Mouse (Mus musculus) kidney, embryonic 16.5 days (tissue): Measurements from ENCODE around the gene Tipin. TPM values are rescaled to one million over a fixed set of nuclear protein-coding genes. Genes with fewer than 3 reads are reported as not detected.
"Not testable (repeated sequence)": the region's sequence is repeated elsewhere in the genome, so short reads cannot be mapped to it uniquely, and the experiment has no call there.

ENCODE experiments used
- ATAC-seq: fragments of 200-750 bp; cut with Nextera tagmentation; 2 replicates; pipeline ENCODE4 v1.8.0; 2017; ENCODE audit warnings: moderate TSS enrichment; ENCODE audit not compliant: low FRiP score, low TSS enrichment
- H3K27ac ChIP-seq: fragments of 300-500 bp; sonication (generic); 2 replicates; pipeline ENCODE4 v1.5.1; 2014; ENCODE audit warnings: low read length
- H3K27me3 ChIP-seq: fragments of 300-500 bp; sonication (generic); 2 replicates; pipeline ENCODE4 v1.6.1; 2014; ENCODE audit warnings: low read length, control low read depth, mixed read lengths; ENCODE audit not compliant: insufficient read depth
- H3K36me3 ChIP-seq: fragments of 300-500 bp; sonication (generic); 2 replicates; pipeline ENCODE4 v1.6.1; 2014; ENCODE audit warnings: low read length, control low read depth, mixed read lengths; ENCODE audit not compliant: insufficient read depth
- H3K4me1 ChIP-seq: fragments of 300-500 bp; sonication (generic); 2 replicates; pipeline ENCODE4 v1.6.1; 2014; ENCODE audit warnings: low read length, control low read depth, mixed read lengths; ENCODE audit not compliant: insufficient read depth
- H3K4me2 ChIP-seq: fragments of 300-500 bp; sonication (generic); replicated peaks from 2 replicates; pipeline ENCODE4 v1.6.1; 2014; ENCODE audit warnings: low read depth, low read length
- H3K4me3 ChIP-seq: fragments of 300-500 bp; sonication (generic); 2 replicates; pipeline ENCODE4 v1.5.1; 2014; ENCODE audit warnings: mild to moderate bottlenecking, low read length
- H3K9ac ChIP-seq: fragments of 300-500 bp; sonication (generic); replicated peaks from 2 replicates; pipeline ENCODE4 v1.6.1; 2014; ENCODE audit warnings: low read length
- H3K9me3 ChIP-seq: fragments of 300-500 bp; sonication (generic); 2 replicates; pipeline ENCODE4 v1.6.1; 2016; ENCODE audit warnings: low read length, control low read depth
- WGBS: fragments of 180-500 bp; shearing (Covaris S2); extraction: QIAGEN DNeasy Blood & Tissue Kit; methylation state at CpG from one replicate; pipeline ENCODE4 v1.1.7; 2014; 5-methylcytosine and 5-hydroxymethylcytosine counted together
- polyA plus RNA-seq: library from polyadenylated mRNA; unstranded; fragments of >200 nt; fragmentation: Nextera tagmentation; extraction: Ambion mirVana; gene quantifications from 2 replicates; pipeline ENCODE4 v1.2.1, GENCODE M21; 2015

Tipin gene
- polyA plus RNA-seq, 1 experiment from 2014 or later = 201 TPM

DNA sequence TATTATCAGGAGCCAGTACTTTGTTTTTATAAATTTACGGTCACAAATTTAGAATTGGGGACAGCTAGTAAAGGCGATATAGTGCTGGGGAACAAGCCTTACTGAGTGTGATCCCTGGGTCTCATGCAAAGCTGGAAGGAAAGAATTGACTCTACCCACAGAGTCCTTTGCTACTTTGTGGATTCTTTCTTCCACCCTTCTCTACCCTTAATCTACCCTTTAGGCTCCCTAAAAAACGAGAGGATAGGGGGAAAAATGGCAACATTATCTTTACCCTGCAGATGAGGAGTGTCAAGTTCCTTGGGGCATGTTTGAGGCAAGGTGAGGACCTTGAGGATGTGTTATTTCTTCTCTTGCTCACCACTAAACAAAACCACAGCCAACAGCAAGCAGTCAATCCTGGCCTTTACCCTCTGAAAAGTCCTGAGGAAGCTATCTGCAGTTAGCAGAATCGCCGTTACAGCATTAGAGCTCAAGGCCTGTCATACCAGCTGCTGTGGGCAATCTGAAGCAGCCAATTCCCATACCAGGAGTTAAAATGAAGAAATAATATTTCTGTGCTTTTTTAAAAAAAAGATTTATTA is 1.1 kb downstream of the Tipin start:
- Histone ChIP-seq H3K9ac (peak overlapping the region; percentile 98), H3K27me3 (no peaks in the 10 kb centered on the region), H3K4me2 (peak overlapping the region; percentile 79), H3K9me3 (no peaks in the 10 kb centered on the region), H3K27ac (no peak overlapping the region), H3K36me3 (no peaks in the 10 kb centered on the region), H3K4me3 (peak overlapping the region; percentile 88), H3K4me1 (peaks cover 9% of the 10 kb centered on the region)
- WGBS = 45% methylated on average over 5 of the region's 5 CpGs
- ATAC-seq = no peak

DNA sequence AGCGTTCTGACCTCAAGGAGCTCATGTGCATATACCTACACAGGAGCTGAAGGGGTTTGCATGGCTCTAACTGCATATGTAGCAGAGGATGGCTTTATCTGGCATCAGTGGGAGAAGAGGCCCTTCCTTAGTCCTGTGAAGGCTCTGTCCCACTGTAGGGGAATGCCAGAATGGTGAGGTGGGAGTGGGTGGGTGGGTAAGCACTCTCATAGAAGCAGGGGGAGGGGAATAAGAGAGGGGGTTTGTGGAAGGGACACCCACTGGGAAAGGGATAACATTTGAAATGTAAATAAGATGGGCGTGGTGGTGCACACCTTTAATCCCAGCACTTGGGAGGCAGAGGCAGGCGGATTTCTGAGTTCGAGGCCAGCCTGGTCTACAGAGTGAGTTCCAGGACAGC is 21.7 kb downstream of the Tipin start:
- WGBS = 94% methylated on average over 4 of the region's 4 CpGs
- H3K4me1 ChIP-seq, ATAC-seq, H3K27ac ChIP-seq, H3K4me3 ChIP-seq, H3K9ac ChIP-seq, H3K27me3 ChIP-seq, H3K9me3 ChIP-seq, H3K4me2 ChIP-seq: not testable (repeated sequence)
- H3K36me3 ChIP-seq = peaks cover 41% of the 10 kb centered on the region

GRCm38 (mm10) chr9:64306476-64307312 is 25.3 kb downstream of the Tipin start:
- ATAC-seq = no peak
- no peaks in the 10 kb centered on the region for H3K4me1 ChIP-seq
- H3K36me3 ChIP-seq = peaks cover 49% of the 10 kb centered on the region

GRCm38 (mm10) chr9:64310996-64311785 is 29.8 kb downstream of the Tipin start:
- Histone ChIP-seq H3K27me3 (no peaks in the 10 kb centered on the region), H3K4me2 (no peak overlapping the region), H3K27ac (peak overlapping the region; percentile 68), H3K4me3 (no peak overlapping the region), H3K36me3 (peaks cover 28% of the 10 kb centered on the region), H3K9ac (no peak overlapping the region), H3K9me3 (no peaks in the 10 kb centered on the region), H3K4me1 (no peaks in the 10 kb centered on the region)
- ATAC-seq = peak; percentile 59; the same call in 1 of the 2 replicates
- WGBS = 65% methylated on average over 16 of the region's 16 CpGs

More at GRCm38 (mm10) chr9:64306476-64307312, 25.3 kb downstream of the Tipin start:
- 73% methylated on average over 6 of the region's 6 CpGs for WGBS
- Histone ChIP-seq H3K27ac (no peak overlapping the region), H3K4me2 (no peak overlapping the region), H3K4me3 (no peak overlapping the region), H3K27me3 (no peaks in the 10 kb centered on the region), H3K9me3 (no peaks in the 10 kb centered on the region), H3K9ac (no peak overlapping the region)

DNA sequence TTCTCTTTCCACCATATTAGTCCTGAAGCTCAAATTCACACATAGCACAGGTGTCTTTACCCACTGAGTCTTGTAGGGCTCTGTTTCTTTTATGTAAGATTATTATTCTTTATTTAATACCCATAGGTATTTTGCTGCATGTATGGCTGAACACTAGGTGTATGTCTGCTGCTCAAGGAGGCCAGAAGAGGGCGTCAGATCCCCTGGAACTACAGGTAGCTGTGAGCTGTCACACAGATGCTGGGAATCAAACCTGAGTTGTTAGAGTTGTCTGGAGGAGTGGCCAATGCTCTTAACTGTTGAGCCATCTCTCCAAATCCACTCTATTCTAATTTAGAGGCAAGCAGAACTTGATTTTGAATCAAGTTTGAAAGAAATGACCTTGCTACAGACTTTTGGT is 30.7 kb downstream of the Tipin start:
- no peaks in the 10 kb centered on the region for H3K27me3 ChIP-seq
- peaks cover 28% of the 10 kb centered on the region for H3K36me3 ChIP-seq
- H3K9me3 ChIP-seq = no peaks in the 10 kb centered on the region
- no peak overlapping the region for H3K4me2 ChIP-seq
- H3K4me1 ChIP-seq = no peaks in the 10 kb centered on the region
- H3K4me3 ChIP-seq = no peak overlapping the region
- no peak overlapping the region for H3K9ac ChIP-seq
- 35% methylated on average over 1 of the region's 1 CpGs for WGBS
- ATAC-seq = no peak
- H3K27ac ChIP-seq = no peak overlapping the region

- Histone ChIP-seq H3K27ac (no peak overlapping the region), H3K9ac (no peak overlapping the region), H3K9me3 (no peaks in the 10 kb centered on the region), H3K4me2 (no peak overlapping the region), H3K36me3 (peaks cover 29% of the 10 kb centered on the region), H3K4me1 (no peaks in the 10 kb centered on the region), H3K4me3 (no peak overlapping the region), H3K27me3 (no peaks in the 10 kb centered on the region)
- 96% methylated on average over 6 of the region's 6 CpGs for WGBS
- no peak for ATAC-seq
These were observed 33.3 kb downstream of the Tipin start for GRCm38 (mm10) chr9:64314696-64315095.

GRCm38 (mm10) chr9:64316986-64317385 is 35.6 kb downstream of the Tipin start:
- no peak overlapping the region for H3K9ac ChIP-seq
- H3K4me3 ChIP-seq = no peak overlapping the region
- H3K9me3 ChIP-seq = no peaks in the 10 kb centered on the region
- peaks cover 37% of the 10 kb centered on the region for H3K36me3 ChIP-seq
- no peak overlapping the region for H3K27ac ChIP-seq
- WGBS = 98% methylated on average over 5 of the region's 5 CpGs
- H3K4me2 ChIP-seq = no peak overlapping the region
- no peaks in the 10 kb centered on the region for H3K4me1 ChIP-seq
- no peak for ATAC-seq
- no peaks in the 10 kb centered on the region for H3K27me3 ChIP-seq

DNA sequence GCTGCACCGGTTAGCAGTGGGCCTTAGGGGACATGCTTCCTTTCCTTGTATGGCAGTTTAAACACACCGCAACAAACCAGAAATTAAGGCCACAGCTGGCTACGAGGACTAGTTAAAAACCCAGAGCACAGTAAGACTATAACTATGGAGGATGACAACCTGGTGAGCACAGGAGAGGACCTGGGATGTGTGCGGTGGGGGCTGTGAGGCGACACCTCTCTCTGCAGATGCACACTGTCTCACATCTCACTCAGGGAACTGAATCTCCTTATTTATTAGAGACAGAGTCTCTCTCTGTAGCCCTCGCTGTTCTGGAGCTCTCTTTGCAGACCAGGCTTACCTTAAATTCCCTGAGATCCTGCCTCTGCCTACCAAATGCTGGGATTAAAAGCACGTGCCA is 42.6 kb downstream of the Tipin start:
- no peak for ATAC-seq
- no peaks in the 10 kb centered on the region for H3K4me1 ChIP-seq
- WGBS = 93% methylated on average over 7 of the region's 7 CpGs
- H3K27me3 ChIP-seq = no peaks in the 10 kb centered on the region
- no peak overlapping the region for H3K9ac ChIP-seq
- peaks cover 37% of the 10 kb centered on the region; the same call in 1 of the 2 replicates for H3K36me3 ChIP-seq
- no peak overlapping the region for H3K27ac ChIP-seq
- H3K4me2 ChIP-seq = no peak overlapping the region
- H3K9me3 ChIP-seq = no peaks in the 10 kb centered on the region
- no peak overlapping the region for H3K4me3 ChIP-seq

DNA sequence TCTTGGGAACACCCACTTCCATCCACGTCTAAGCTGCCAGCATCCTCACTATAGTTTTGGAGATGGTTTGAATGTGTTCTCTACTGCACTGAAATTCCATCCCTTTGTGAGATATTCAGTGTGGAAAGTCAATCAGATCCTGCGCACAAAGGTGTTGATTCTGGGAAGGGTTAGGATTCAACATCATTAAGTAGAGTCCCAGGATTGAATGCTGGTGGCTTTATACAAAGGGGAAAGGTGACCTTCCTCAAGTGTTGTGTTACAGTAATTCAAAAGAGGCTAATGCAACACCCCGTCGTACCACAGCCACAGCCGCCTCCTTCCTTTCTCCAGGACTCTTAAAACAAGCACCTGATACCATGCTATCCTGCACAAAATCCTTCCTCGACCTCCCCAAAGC is 54.4 kb downstream of the Tipin start:
- Histone ChIP-seq H3K4me3 (no peak overlapping the region), H3K9ac (no peak overlapping the region), H3K4me1 (peaks cover 9% of the 10 kb centered on the region; the same call in 1 of the 2 replicates), H3K36me3 (peaks cover 18% of the 10 kb centered on the region), H3K27ac (no peak overlapping the region), H3K4me2 (no peak overlapping the region), H3K9me3 (no peaks in the 10 kb centered on the region), H3K27me3 (no peaks in the 10 kb centered on the region)
- 85% methylated on average over 6 of the region's 6 CpGs for WGBS
- ATAC-seq = no peak
